Mouse (Mus musculus) cerebellum, postnatal 4 days (tissue): ENCODE data around the gene Colec11.

Experiments
- DNase-seq, 2 experiments: peaks; one replicate each; pipeline ENCODE4 v3.0.0; 2022; ENCODE audit warnings: low spot score in 2 of 2, mixed read lengths in 1 of 2

Gene Colec11

DNA sequence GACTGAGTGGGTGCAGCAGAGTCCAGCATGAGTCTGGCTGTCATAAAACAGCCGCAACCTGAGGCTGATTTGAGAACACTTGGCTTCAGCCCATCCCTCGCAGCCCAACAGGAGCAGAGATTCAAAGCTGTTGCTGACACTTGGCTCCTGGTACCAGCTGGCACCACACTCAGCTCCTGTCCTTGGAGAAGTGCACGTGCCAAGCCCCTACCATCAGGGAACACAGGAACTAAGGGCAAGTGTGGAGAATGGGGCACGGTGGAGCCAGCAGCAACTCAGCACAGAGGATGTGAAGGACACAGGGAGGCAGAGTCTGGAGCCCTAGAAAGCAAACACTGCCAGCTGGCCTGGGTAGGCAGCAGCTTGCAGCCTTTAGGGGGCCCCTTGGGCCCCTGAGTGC, 20.9 kb downstream of the Colec11 start:
- DNase-seq, result peak in 1 of 2 experiments; percentile 74

DNA sequence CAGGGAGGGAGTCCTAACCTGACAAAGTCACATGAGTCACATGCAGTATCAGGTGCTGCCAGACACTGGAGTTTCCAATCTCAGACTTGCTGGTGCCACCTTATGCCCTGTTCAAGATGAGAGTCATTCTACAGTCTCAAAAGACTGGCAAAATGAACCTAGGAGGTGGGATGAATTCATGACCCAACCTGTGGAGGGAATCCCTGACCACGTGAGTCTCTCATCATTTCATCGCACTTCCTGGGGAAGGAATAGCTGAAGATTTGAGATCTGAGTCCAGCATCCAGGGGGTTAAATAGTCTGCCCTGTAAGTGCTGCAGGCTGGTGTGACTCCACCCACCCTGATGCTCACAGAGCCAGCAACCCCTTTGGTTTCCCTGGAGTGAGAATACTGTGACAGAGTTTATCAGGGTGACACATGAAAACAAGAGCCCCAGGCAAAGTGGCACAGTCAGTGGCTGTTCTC, 24.6 kb downstream of the Colec11 start:
- no peak for DNase-seq

DNA sequence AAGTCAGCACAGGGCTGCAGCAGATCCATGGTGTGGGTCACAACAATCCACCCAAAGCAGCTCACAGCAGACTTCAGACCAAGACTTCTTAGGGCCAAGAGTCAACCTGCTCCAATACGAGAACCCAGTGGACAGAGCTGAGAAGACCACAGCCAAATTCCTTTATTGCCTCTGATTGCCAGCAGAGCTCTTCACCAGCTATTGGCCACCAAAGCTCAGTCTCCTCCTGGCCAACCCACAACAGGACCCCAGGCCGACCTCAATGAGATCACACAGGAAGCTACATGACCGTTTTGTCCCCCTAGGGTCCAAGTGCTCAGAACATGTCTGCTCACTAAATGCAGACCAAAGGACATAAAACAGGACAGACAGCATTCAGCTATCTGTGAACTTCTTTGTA, 25.1 kb downstream of the Colec11 start:
- DNase-seq, result no peak

DNA sequence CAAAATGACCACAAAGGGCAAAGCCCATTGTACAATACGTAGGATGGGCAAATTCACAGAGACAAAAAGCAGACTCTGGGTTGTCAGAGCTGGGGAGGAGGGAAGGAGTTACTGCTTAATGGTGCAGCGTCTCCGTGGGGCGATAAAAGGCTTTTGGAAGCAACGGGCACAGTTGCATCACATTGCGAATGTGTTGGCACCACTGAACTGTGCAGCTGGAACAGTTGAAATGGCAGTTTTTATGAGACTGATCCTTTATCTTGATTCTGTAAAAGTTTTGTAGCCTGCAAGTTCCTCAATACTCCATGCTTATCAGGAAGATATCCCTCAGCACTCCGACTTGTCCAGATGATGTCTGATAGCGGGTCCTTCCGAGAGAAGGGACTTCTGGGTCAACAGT, 25.5 kb downstream of the Colec11 start:
- DNase-seq, result no peak

DNA sequence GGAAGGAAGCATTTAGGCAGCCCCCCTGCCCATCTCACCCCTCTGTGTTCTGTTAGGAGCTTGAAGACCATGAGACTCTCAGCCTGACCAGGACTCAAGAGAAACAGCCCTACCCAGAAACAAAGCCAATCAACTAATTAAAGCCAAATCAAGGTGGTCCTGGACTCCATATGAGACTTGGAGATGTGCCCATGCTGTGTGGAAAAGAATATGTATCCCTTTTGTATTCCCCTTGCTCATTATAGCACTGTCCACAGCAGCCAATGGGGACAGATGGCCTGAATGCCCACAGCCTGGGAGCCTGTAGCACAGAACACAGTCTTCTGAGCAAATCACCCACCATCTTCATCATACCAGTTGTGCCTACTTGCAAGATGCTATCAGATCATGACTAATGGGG, 26.3 kb downstream of the Colec11 start:
- no peak for DNase-seq

DNA sequence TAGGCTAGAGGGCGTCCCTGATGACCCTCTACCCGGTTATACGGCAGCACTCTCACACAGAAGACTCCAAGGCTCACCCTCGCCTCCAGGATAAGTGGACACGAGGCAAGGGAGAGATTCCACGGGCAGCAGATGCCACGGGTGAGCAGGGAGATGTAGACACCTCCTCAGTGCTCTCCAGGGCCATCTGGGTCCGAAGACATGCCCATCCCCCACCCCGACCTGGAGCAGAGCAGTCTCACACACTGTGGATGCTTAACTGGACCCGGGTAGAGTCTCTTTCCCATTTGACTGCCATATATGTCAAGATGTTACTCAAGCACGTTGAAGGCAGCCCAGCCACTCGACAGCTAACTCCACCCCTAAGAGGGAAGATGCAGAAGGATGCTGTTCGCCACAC, 32.7 kb downstream of the Colec11 start:
- DNase-seq, result no peak

DNA sequence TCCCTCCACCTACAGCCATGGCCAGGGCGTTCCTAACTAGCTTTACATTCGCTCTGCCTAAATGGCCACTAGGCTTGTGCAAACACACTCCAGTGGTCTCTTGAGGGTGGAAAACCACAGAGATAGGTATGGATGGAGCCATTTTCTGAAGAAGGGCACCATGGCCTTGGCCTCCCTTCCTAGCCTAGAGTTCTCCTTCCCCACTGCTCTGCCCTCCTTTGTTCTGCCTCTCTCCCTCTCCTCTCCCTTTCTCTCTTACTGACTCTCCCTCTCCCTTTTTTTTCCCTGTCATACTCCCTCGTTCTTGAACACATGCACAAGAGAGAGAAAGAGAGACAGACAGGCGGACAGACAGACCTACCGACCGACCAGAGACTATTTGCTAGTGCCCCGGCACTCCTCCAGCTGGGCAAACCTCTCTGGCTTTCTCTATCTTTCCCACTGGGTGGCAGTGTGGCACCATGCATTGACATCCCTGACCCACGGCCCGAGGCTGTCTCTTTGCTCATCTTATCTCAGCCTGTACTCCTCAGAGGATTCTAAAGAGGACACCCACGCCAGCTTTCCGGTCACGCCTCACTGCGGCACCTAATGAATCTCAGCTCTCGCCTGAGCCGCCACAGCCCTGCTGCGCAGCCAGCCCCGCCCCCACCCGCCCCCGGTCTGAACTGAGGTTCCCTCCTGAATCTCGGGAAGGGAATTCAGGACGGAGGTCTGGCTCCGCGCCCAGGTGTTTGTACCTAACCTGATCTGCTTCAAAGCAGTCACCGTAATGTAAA, 33.9 kb downstream of the Colec11 start:
- peak; percentile 70 to 90 for DNase-seq

DNA sequence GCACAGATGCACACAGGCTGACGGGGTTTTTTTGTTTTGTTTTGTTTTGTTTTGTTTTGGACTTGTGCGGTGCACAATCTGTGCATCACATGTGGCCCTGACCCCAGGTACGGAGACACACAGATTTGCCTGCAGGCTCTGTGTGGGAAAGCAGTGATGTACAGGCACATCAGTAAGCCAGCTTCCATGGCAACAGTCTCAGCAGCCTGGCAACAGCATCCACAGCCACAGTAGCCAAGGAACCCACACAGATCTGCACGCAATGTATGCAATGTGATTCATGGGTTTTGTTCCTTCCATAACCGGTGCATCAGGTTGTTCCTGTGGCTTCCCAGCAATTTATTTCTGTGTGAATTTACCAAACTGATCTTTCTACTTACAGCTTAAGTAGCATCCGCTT, 35.2 kb downstream of the Colec11 start:
- DNase-seq, result no peak

DNA sequence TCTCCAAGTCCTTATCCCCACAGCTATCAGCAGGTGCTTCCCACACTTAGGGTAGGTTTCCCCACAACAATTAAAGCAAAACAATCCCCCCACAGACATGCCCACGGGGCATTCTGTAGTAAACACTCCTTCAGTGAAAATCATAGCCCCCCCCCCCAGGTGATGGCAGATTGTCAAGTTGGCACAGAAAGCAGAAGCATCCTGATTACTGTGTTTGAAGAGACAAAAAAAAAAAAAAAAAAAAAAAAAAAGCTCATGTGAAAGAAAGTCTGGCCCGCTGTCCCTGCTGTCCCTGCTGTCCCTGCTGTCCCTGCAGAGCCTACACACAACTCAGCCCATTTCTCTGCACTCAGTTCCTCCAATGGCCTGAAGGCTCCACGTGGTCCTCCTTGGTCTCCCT, 39.1 kb downstream of the Colec11 start:
- no peak for DNase-seq

DNA sequence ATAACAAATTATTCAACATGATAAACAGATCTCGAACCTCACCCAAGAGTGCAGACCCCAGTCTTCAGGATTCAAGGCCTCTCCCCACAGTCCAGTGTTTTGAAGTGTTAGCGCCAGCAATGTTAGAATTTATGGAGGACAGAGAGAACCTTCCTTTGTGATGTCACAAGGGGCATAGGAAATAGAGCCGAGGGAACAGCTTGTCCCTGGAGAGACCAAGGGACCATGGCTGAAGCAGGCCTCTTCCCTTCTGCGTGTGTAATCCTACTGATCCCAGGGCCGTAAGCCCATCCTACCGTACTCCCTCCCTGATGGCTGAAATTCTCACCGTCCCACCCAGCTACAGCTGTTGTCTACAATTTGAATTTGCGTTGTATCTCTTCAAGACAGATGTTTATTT, 40.8 kb downstream of the Colec11 start, which contains the start of gene Allc:
Allc (minus strand) TSS at position 101 of the 400 bp plus-strand sequence.
- no peak for DNase-seq

DNA sequence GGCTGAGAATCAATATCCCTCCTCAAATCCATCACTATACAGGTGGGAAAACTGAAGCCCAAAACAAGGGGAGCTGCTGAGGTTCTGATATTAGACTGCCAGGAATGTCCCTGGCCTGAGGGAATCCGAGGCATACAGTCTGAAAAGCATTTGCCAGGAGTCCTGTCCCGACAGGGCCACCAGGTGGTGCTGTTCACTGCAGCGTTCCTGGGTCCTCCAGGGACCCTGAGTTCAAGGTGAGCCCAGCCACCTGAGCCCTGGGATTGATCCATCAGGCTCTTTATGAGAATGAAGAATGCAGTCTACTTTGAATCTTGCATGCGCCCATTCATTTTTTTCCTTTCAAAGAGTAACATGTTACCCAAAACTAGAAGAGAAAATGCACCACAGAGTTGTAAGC, 44.0 kb downstream of the Colec11 start:
- DNase-seq, result no peak

DNA sequence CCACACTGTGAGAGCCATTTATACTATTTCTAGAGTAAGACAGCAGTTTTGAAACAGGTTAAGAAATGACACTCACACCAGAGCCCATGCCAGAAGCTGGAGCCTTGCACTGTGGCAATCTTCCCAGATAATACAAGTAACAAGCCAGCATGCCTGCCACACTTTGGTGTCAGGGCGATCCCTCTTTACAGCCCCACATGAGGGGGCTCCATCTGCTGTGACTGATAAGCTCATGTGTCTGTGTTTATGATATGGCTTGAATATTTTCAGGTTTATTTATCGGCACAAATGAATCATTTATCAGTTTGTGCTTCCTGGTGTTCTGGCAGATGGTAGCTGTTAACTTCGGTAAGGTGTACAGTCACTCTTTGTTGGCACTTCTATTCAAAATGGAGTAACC, 45.0 kb downstream of the Colec11 start:
- no peak for DNase-seq

DNA sequence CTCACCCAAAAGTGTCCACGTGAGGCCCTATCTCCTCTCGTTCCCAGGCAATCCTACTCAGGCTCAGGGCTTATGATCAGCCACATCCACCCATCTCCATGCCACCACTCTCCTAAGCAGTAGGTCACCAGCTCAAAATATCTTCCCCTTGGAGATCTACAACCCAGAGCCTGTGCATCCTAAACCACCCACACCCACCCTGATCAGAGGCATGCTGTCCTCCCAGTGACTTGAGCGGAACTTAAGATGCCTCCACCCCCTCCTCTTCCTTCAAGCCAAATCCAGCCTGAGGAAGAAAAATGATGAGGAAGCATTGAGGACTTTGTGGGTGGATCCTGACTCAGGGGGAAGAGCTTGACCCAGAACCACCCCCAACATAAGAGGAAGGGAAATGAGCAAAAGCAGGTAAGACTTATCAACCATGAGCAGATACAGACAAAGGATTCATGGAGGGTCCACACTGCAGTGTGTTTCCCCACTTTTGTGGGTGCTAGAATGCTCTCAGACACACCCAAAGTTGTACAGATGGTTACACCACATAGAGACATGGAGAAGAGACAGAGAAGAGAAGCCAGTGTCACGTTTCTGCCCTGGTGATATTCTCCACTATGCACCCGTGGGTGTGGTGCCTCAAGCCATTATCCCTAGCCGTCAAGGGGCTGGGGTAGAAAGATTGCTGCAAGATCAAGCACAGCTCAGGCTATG, 47.7 kb downstream of the Colec11 start:
- no peak for DNase-seq

DNA sequence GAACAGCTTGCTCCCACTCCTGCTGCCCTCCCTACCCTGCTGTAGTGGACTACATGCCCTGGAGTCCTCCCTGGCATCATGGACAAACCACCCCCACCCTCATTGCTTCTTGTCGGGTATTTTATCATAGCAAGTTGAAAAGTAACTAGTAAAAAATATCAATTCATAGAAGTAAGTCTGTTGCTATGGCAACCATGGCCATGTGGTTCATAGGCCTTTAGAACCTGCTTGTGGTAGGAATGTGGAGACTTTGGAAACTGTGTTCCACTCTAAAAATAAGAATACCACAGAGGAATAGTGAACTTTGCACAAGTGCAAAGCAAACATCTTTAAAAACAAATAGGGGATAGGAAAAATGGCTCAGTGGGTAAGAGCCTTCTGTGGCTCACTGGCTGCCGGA, 50.9 kb downstream of the Colec11 start:
- DNase-seq, result no peak

DNA sequence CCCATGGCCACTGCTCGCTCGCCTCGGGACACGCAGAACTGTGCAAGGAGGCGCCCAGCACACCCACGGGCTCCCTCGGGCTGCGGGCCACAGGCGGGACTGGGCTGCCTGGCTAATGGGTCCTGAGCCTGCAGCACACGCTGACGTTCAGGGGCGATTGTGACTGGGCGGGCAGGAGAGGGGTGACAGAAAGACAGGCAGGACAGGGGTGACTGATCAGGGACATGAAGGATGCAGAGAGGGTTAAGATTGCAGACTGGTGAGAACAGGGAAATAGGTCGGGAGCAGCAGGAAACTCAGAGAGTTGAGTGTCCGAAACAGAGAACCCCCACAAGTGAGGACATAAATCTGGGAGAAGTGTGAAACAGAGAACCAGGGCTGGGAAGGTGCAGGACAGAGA, 70.9 kb downstream of the Colec11 start, which contains the start of gene Dcdc2c:
Dcdc2c (minus strand) TSS at position 101 of the 400 bp plus-strand sequence.
- no peak for DNase-seq

DNA sequence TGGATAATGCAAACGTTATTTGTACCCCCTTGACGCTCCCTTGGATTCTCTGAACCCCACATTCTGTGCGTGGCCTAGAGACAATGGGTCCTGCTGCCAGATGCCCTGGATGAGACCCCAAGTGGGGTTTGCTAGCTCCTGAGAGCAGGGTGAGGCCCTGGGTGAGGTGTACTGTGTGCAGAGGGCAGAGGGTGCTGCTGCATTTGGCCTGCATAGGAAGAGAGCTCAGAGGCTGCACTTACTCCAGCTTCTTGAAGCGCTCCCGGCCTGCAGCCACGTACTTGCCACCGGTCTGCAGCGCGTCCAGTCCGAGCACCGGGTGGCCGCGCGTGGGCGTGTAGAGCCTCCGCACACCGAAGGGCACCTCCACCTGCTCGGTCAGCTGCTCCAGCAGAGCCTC, 71.4 kb downstream of the Colec11 start:
- DNase-seq, result no peak

DNA sequence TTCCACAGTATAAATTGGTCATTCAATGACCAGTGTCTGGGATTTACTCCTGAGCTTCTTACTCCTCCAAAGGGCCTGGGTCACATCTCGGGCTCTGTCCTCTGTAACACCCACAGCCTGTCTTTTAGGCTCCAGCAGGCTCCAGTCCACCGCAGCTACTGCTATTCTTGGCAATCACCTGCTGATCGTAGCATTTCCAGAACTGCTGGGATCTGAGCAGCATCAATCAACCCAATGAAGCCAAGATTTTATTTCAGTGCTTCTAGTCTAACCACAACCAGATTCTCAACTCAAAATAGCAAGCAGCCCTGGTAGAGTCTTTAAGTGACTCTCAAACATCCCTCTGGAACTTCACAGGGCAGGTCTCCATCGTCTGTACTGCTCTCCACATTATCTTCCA, 74.3 kb downstream of the Colec11 start:
- DNase-seq, result no peak
